Mouse (Mus musculus) c-Kit-positive CD71-positive TER-119-negative erythroid progenitor cells, embryonic 14.5 days (primary cell): ENCODE data around the gene Krt39.

Source experiments
- DNase-seq: peaks from one replicate; pipeline ENCODE4 v3.0.0-alpha.2; 2013; ENCODE audit warnings: low read depth

The Krt39 gene

DNA sequence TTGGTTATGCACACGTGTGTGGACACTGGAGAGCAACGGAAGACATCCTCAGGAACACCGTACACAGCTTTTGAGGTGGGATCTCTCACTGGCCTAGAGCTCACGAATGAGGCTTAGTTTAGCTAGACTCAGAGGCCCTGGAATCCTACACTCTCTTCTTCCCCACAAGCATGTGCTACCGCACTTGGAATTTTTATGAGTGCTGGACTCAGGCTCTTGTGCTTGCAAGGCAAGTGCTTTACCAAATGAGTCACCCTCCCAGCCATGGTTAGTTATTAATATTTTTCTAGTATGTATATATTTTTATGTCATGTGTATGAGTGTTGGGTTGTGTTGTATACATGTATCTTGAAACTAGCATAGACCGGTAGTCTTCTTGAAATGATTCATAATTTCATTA is 49.2 kb downstream of the Krt39 start:
- DNase-seq: no peak

DNA sequence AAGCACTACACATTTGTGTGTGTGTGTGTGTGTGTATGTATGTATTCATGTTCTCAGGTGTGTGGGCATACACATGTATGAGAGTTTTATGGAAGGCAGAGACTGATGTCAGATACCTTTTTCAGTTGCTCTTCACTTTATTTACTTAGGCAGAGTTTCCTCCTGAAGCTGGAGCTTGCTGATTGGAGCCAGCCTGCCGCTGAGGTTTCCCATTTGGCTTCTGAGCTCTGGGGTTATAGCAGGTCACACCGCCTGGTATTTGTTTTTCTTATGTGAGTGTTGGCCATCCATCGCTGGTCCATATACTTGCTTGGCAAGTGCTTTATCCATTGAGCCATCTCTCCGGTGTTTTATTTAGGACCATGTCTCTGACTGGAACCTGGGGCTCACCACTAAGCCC is 51.9 kb downstream of the Krt39 start:
- DNase-seq: no peak

DNA sequence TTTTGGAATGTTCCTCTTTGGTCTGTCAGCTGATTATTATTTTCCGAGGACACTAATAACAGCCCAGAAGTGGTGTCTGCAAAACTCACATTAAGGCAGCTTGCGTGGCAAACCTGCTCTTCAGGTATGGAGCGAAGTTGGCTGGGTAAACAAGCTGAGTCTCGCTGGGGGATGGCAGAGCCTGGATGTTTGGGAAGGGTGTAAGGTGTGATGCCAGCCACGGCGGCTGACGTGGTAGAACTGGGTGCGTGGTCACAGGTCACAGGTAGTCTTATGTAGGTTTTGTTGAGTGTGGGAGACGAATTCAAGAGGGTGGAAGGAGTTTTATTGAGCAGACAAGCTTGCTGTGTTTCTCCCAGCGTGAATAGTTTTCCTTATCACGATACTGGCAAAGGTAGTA is 52.6 kb downstream of the Krt39 start:
- DNase-seq: no peak

DNA sequence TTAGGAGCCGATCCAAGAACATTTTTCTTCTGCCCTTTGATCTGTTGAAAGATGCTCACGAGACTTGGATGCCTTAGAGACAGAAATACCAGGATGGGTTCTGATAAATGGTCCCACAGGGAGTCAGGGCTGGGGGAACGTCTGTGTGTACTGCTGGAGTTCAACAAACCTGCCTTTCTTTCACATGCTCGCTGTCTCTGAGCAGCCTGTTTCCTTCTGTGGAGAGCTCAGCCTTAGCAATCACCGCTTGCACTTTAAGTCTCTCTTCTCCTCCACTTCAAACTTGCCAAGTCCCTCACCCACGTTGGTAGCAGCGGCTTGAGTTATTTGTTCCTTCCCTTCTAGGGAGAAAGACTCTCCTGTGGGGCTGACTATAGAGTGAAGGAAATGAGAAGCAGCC is 54.8 kb downstream of the Krt39 start:
- DNase-seq: no peak

DNA sequence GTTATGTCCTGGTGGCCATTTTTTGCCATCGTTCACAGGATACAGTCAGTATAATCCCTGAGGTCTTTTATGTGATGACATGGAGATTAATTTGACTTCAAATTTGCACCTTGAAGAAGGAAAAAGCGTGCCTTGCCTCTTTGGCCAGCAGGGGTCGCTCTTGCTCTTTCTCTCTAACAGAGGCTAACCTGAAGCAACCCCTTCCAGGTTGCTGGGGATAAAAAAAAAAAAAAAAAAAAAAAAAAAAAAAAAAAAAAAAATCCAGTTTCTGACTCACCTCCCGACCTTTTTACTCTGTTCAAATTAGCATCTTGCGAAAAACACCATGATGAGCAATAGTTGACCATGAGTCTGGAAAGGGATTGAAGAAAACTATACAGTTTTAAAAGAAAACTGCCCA is 56.3 kb downstream of the Krt39 start:
- peak; percentile 39 for DNase-seq
